Mouse (Mus musculus): ENCODE measurements around the gene Rbbp8nl. TPM values are rescaled to one million over a fixed set of nuclear protein-coding genes. Genes with fewer than 3 reads are reported as not detected.
"Not testable (repeated sequence)": the region's sequence is repeated elsewhere in the genome, so short reads cannot be mapped to it uniquely, and the experiment has no call there.

Gene Rbbp8nl
- total RNA-seq, 2 experiments from 2014 or later, result not detected

GRCm38 (mm10) chr2:180262891-180263290, 26.8 kb downstream of the Rbbp8nl start:
- intact Hi-C loops (cut with DNase I), result no loop called here
- DNase-seq (ENCODE audit: extremely low spot score in 1 of 2, low spot score in 2 of 2), result no peak
- H3K4me3 ChIP-seq, result no peak overlapping the region
- H3K27ac ChIP-seq, result peak overlapping the region; percentile 2; the same call in 1 of the 2 replicates
- TF ChIP-seq CTCF (IDR thresholded peaks at IDR 0.05), result no peak

DNA sequence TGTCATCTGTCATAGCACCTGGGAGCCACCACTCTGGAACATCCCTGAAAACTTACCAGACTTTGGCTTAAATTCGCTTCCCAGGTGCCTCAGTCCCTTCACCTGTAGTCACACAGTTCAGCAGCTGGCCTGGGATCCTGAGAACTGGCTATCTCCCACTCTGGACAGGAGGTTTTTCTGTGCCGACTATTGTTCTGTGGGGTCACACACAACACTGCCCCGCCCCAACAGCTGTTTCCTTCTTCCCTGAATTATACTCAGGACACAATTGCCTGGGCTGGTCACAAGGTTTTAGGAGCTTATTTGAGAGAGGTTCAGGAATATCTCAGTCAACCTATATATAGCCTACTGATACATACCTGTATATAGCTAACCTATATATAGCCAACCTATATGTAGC, 27.2 kb downstream of the Rbbp8nl start:
- no peak for TF ChIP-seq CTCF (IDR thresholded peaks at IDR 0.05)
- Histone ChIP-seq H3K4me3 (no peak overlapping the region), H3K27ac (peak overlapping the region; percentile 4; the same call in 1 of the 2 replicates)
- no peak for DNase-seq (ENCODE audit: extremely low spot score in 1 of 2, low spot score in 2 of 2)
- intact Hi-C loops (cut with DNase I), result no loop called here

GRCm38 (mm10) chr2:180261901-180262300, 27.8 kb downstream of the Rbbp8nl start:
- Histone ChIP-seq H3K27ac (peak overlapping the region; percentile 4; the same call in 1 of the 2 replicates), H3K4me3 (no peak overlapping the region)
- no peak for DNase-seq (ENCODE audit: extremely low spot score in 1 of 2, low spot score in 2 of 2)
- intact Hi-C loops (cut with DNase I), result no loop called here
- no peak for TF ChIP-seq CTCF (IDR thresholded peaks at IDR 0.05)

- H3K4me3 ChIP-seq, result no peak overlapping the region
- TF ChIP-seq CTCF (IDR thresholded peaks at IDR 0.05), result no peak
- intact Hi-C loops (cut with DNase I), result no loop called here
- H3K27ac ChIP-seq, result no peak overlapping the region
- no peak for DNase-seq (ENCODE audit: extremely low spot score in 1 of 2, low spot score in 2 of 2)
Observed at GRCm38 (mm10) chr2:180260610-180261480, 28.8 kb downstream of the Rbbp8nl start.

GRCm38 (mm10) chr2:180259826-180260609, 29.7 kb downstream of the Rbbp8nl start:
- H3K4me3 ChIP-seq; intact Hi-C loops (cut with DNase I); H3K27ac ChIP-seq; DNase-seq (ENCODE audit: extremely low spot score in 1 of 2, low spot score in 2 of 2): not testable (repeated sequence)

DNA sequence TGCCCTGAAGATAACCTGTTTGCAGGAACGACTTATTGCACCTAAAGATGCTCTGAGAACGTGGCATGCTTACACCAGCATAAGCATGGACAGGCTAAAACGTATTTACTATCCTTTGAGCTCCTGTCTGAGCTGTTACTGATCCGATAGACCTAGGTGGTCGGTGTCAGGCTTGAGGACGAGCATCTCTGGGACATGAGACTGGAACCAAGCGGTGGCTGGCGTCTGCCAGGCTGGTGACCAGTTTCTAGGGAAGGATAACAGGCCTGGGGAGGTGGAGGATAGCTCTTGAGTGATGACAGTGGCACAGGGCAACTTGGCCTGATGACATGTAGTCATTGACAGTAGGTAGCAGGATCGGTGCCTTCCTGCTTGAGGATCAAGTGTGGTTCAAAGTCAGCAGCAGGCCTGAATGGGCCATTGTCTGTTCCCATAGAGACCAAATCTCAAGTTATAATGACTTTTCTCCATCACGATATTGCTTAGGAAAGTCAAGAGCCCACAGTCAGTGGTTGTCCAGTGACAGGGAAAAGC, 30.7 kb downstream of the Rbbp8nl start:
- H3K4me3 ChIP-seq; intact Hi-C loops (cut with DNase I); DNase-seq (ENCODE audit: extremely low spot score in 1 of 2, low spot score in 2 of 2); H3K27ac ChIP-seq: not testable (repeated sequence)

DNA sequence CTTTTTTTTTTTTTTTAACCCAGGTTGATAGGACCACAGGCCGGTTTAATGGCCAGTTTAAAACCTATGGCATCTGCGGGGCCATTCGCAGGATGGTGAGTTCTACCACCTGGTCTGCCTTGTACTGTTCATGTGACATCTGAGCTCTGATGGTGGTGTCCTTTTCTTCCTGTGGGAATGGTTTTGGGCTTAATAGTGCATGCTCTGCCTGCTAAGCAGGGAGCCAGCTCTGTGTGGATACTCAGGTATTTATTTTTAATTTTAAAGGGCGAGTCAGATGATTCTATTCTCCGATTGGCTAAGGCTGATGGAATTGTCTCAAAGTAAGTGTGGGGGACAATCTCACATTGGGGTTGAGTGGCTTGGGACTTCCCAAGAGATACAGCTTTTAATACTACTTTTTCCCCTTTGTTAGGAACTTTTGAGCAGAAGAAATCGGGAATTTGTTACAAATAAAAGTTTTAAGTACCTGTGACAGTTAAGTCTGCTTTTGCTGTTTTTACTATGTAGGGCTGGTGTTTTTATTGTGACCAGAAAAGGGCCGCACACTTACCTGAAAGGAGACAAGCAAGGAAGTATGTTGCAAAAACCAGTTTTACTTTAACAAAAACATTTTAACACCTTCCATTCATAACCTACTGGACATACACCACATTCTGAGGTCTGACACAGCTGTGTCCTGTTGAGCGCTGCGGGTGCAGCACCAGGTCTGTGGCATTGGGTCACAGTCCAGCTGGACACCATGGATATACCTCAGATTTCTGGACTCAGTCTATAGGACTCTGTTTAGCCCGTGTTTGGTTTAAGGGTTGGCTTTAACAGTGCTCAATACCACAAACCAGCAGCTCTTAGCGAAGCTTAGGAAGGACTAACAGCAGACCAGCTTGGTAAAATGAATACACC, 31.5 kb downstream of the Rbbp8nl start:
- peak overlapping the region; percentile 94 for H3K4me3 ChIP-seq
- intact Hi-C loops (cut with DNase I), result no loop called here
- DNase-seq (ENCODE audit: extremely low spot score in 1 of 2, low spot score in 2 of 2), result no peak
- no peak for TF ChIP-seq CTCF (IDR thresholded peaks at IDR 0.05)
- H3K27ac ChIP-seq, result peak overlapping the region; percentile 84

DNA sequence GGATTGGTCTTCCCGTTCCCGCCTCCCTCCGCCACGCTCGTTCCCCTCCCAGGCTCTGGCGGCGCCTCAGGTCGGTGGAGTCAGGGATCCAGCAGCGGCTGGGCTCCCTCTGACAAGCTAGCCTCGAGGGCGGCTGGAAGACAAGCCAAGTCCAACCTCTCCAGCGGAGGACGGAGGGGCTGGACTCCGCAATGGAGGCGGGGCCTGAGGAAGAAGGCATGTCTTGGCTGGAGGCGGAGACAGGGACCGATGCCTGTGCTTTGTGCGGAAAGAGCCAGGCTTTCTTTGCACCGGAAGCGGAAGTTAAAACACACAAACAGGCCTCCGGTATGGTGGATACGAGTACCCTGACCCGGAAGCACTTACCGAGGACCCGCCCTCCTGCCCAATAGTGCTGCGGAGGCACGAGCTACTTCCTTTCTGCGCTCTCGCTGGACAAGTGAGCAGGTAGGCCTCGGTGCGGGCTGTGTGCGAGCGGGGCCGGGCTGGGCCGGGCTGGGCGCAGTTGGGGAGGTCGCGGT, 32.6 kb downstream of the Rbbp8nl start, which contains the start of gene Rps21:
Rps21 (plus strand) TSS at position 377 of the 521 bp plus-strand sequence.
- H3K4me3 ChIP-seq, result peak within 1 kb of the TSS; percentile 94
- DNase-seq (ENCODE audit: extremely low spot score in 1 of 2, low spot score in 2 of 2), result peak; percentile 94 to 97
- peak within 1 kb of the TSS; percentile 86 for H3K27ac ChIP-seq
- TF ChIP-seq CTCF (IDR thresholded peaks at IDR 0.05), result no peak
- intact Hi-C loops (cut with DNase I), result no loop called here

GRCm38 (mm10) chr2:180256296-180257000, 33.2 kb downstream of the Rbbp8nl start:
- no peak for TF ChIP-seq CTCF (IDR thresholded peaks at IDR 0.05)
- intact Hi-C loops (cut with DNase I), result no loop called here
- Histone ChIP-seq H3K27ac (peak overlapping the region; percentile 86), H3K4me3 (peak overlapping the region; percentile 94)
- no peak for DNase-seq (ENCODE audit: extremely low spot score in 1 of 2, low spot score in 2 of 2)

GRCm38 (mm10) chr2:180255701-180256100, 34.0 kb downstream of the Rbbp8nl start:
- no peak for DNase-seq (ENCODE audit: extremely low spot score in 1 of 2, low spot score in 2 of 2)
- no peak for TF ChIP-seq CTCF (IDR thresholded peaks at IDR 0.05)
- H3K27ac ChIP-seq, result no peak overlapping the region
- H3K4me3 ChIP-seq, result no peak overlapping the region
- intact Hi-C loops (cut with DNase I), result no loop called here

Measured in left cerebral cortex, adult 2 months (tissue).